8 mouse cellular contexts compared by ENCODE assay signal in the genomic region with DNA sequence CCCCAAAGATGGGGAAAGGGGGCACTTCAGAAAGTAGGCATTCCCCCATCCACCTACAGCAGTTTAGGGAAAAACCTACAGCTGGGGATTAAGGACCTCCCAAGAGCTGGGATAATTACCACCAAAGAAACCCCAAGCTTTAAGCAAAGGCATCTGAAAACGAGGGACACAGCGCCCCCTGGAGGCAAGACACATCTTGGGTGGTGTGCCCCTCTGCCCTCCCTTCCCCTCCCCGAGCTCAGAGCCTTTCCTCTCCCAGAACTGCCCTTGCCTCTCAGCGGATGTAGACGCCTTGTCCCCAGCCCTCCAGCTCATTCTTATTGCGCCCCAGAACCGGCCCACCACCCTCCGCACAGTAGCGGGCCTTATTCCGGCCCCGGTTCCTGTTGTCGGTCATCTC. TPM values are rescaled to one million over a fixed set of nuclear protein-coding genes. Genes with fewer than 3 reads are reported as not detected.
DNase-seq lines count a peak whose midpoint lies in the region; ATAC-seq and TF ChIP-seq lines count a peak whose summit lies in the region.

No protein-coding gene starts in this region.

- WGBS in cerebellum, adult 2 months: 30% methylated on average over 12 of the region's 12 CpGs
- 12% methylated on average over 12 of the region's 12 CpGs for WGBS in forebrain, postnatal 0 days
- WGBS in intestine, embryonic 16.5 days: 18% methylated on average over 12 of the region's 12 CpGs
- 11% methylated on average over 12 of the region's 12 CpGs for WGBS in liver, postnatal 0 days (ENCODE audit: insufficient replicate concordance)
- 21% methylated on average over 12 of the region's 12 CpGs for WGBS in olfactory bulb, adult 2 months

- TF ChIP-seq EP300 in liver, postnatal 0 days (IDR thresholded peaks at IDR 0.05; ENCODE audit: low read depth): no peak

- DNase-seq in right cerebral cortex, adult 2 months (ENCODE audit: low spot score in 2 of 2): peak; percentile 75
- no peak for DNase-seq in right cerebral cortex, postnatal 36 days (ENCODE audit: low spot score in 2 of 2)
- DNase-seq in cerebellum, adult 2 months: peak; percentile 61 to 77
- peak; percentile 80 for DNase-seq in forebrain, postnatal 0 days
- peak; percentile 89 for DNase-seq in liver, postnatal 0 days
- peak; percentile 94 to 95 for DNase-seq in thymus, postnatal 36 days

- H3K36me3 ChIP-seq in forebrain, postnatal 0 days (ENCODE audit: insufficient read depth): peaks cover 49% of the 10 kb centered on the region
- peaks cover 2% of the 10 kb centered on the region; the same call in 1 of the 2 replicates for H3K36me3 ChIP-seq in intestine, embryonic 16.5 days (ENCODE audit: control insufficient read depth, insufficient read depth, low read length)
- H3K36me3 ChIP-seq in liver, postnatal 0 days (replicated peaks; ENCODE audit: insufficient read depth, low read length): no peaks in the 10 kb centered on the region

- H3K27me3 ChIP-seq in cerebellum, adult 2 months (ENCODE audit: control insufficient read depth, insufficient read depth, low read length): no peaks in the 10 kb centered on the region
- H3K27me3 ChIP-seq in forebrain, postnatal 0 days (ENCODE audit: insufficient read depth, low read length): no peaks in the 10 kb centered on the region
- H3K27me3 ChIP-seq in intestine, embryonic 16.5 days (replicated peaks; ENCODE audit: control insufficient read depth, insufficient read depth, low read length): peaks cover 12% of the 10 kb centered on the region; the same call in 1 of the 2 replicates
- H3K27me3 ChIP-seq in liver, postnatal 0 days (ENCODE audit: insufficient read depth, low read length): 0 out of 2 replicates have a peak, but pooled peaks cover 8% of the 10 kb centered on the region

- peaks cover 6% of the 10 kb centered on the region for H3K4me1 ChIP-seq in cerebellum, adult 2 months (ENCODE audit: control insufficient read depth, insufficient read depth, low read length)
- H3K4me1 ChIP-seq in forebrain, postnatal 0 days (ENCODE audit: insufficient read depth): no peaks in the 10 kb centered on the region
- peaks cover 7% of the 10 kb centered on the region for H3K4me1 ChIP-seq in intestine, embryonic 16.5 days (ENCODE audit: control insufficient read depth, insufficient read depth, low read length)
- peaks cover 21% of the 10 kb centered on the region for H3K4me1 ChIP-seq in liver, postnatal 0 days (ENCODE audit: insufficient read depth)
- peaks cover 63% of the 10 kb centered on the region for H3K4me1 ChIP-seq in olfactory bulb, adult 2 months (ENCODE audit: control insufficient read depth, insufficient read depth, low read length)

- ATAC-seq in forebrain, postnatal 0 days: peak; percentile 69
- no peak for ATAC-seq in intestine, embryonic 16.5 days
- no peak for ATAC-seq in liver, postnatal 0 days

- no peak for TF ChIP-seq POLR2A in cerebellum, adult 2 months (IDR thresholded peaks at IDR 0.05; ENCODE audit: borderline replicate concordance, insufficient read depth, low read length)
- TF ChIP-seq POLR2A in olfactory bulb, adult 2 months (IDR thresholded peaks at IDR 0.05; ENCODE audit: insufficient read depth, low read depth, low read length): no peak

- no peak overlapping the region for H3K4me3 ChIP-seq in cerebellum, adult 2 months (replicated peaks; ENCODE audit: insufficient read depth, low read depth, low read length)
- no peak overlapping the region for H3K4me3 ChIP-seq in forebrain, postnatal 0 days (ENCODE audit: low read depth, low read length)
- peak overlapping the region; percentile 31 for H3K4me3 ChIP-seq in intestine, embryonic 16.5 days (ENCODE audit: low read length)
- H3K4me3 ChIP-seq in liver, postnatal 0 days (ENCODE audit: low read depth, low read length): peak overlapping the region; percentile 37
- H3K4me3 ChIP-seq in olfactory bulb, adult 2 months (ENCODE audit: insufficient read depth, low read depth, low read length): no peak overlapping the region

- no peak overlapping the region for H3K9ac ChIP-seq in forebrain, postnatal 0 days
- H3K9ac ChIP-seq in intestine, embryonic 16.5 days (ENCODE audit: low read depth, low read length): no peak overlapping the region
- H3K9ac ChIP-seq in liver, postnatal 0 days (replicated peaks): 0 out of 2 replicates have a peak overlapping the region, but pooled peaks have one; percentile 46

- H3K4me2 ChIP-seq in forebrain, postnatal 0 days (ENCODE audit: low read depth): 0 out of 2 replicates have a peak overlapping the region, but pooled peaks have one; percentile 1
- peak overlapping the region; percentile 48 for H3K4me2 ChIP-seq in intestine, embryonic 16.5 days (ENCODE audit: low read depth, low read length)
- peak overlapping the region; percentile 64 for H3K4me2 ChIP-seq in liver, postnatal 0 days (ENCODE audit: low read depth, low read length)

- TF ChIP-seq CTCF in cerebellum, adult 2 months (IDR thresholded peaks at IDR 0.05; ENCODE audit: borderline replicate concordance, insufficient read depth, low read depth, low read length): peak; percentile 86
- peak; percentile 84 for TF ChIP-seq CTCF in forebrain, postnatal 0 days (IDR thresholded peaks at IDR 0.05; ENCODE audit: low read depth)
- peak; percentile 89 for TF ChIP-seq CTCF in liver, postnatal 0 days (IDR thresholded peaks at IDR 0.05; ENCODE audit: low read depth)
- peak; percentile 88 for TF ChIP-seq CTCF in olfactory bulb, adult 2 months (IDR thresholded peaks at IDR 0.05; ENCODE audit: insufficient read depth, low read depth, low read length)

- H3K9me3 ChIP-seq in forebrain, postnatal 0 days (ENCODE audit: low read length): no peaks in the 10 kb centered on the region
- no peaks in the 10 kb centered on the region for H3K9me3 ChIP-seq in intestine, embryonic 16.5 days (ENCODE audit: control insufficient read depth, low read length)
- no peaks in the 10 kb centered on the region for H3K9me3 ChIP-seq in liver, postnatal 0 days (ENCODE audit: low read length)

- H3K27ac ChIP-seq in cerebellum, adult 2 months (ENCODE audit: insufficient read depth, low read length): no peak overlapping the region
- no peak overlapping the region for H3K27ac ChIP-seq in forebrain, postnatal 0 days (ENCODE audit: low read depth, low read length)
- H3K27ac ChIP-seq in intestine, embryonic 16.5 days (ENCODE audit: low read length): no peak overlapping the region
- peak overlapping the region; percentile 71; the same call in 1 of the 2 replicates for H3K27ac ChIP-seq in liver, postnatal 0 days (ENCODE audit: low read depth)
- peak overlapping the region; percentile 67; the same call in 1 of the 2 replicates for H3K27ac ChIP-seq in olfactory bulb, adult 2 months (ENCODE audit: insufficient read depth, low read depth, low read length)

RNA-seq across cellular contexts. Expression of a gene that starts 6.6 kb away (rescaled TPM):
- 2.0 and 2.2 TPM in 2 replicates for polyA plus RNA-seq in cerebellum, adult 2 months (2012; rRNA removed)
- 3.7 and 5.2 TPM in 2 replicates for total RNA-seq in forebrain, postnatal 0 days (2014; rRNA removed)
- polyA plus RNA-seq in forebrain, postnatal 0 days (2015; fragmentation: Nextera tagmentation; extraction: Ambion mirVana): 3.0 and 4.2 TPM in 2 replicates
- polyA plus RNA-seq in intestine, embryonic 16.5 days (2015; fragmentation: Nextera tagmentation; extraction: Ambion mirVana): 9.0 and 9.9 TPM in 2 replicates
- polyA plus RNA-seq in liver, postnatal 0 days (2015; fragmentation: Nextera tagmentation; extraction: Ambion mirVana): 9.9 and 10.0 TPM in 2 replicates
- polyA plus RNA-seq in olfactory bulb, adult 2 months (2012; ENCODE audit: insufficient read depth, insufficient read length, low replicate concordance, missing spikeins): 395 TPM in 1 of 2 replicates, not detected in the other

RNA-seq across cellular contexts. Expression of a gene that starts 16.4 kb away (rescaled TPM):
- 46.2 and 51.5 TPM in 2 replicates for polyA plus RNA-seq in cerebellum, adult 2 months (2012; rRNA removed)
- 0.54 and 1.5 TPM in 2 replicates for total RNA-seq in forebrain, postnatal 0 days (2014; rRNA removed)
- 1.6 and 3.5 TPM in 2 replicates for polyA plus RNA-seq in forebrain, postnatal 0 days (2015; fragmentation: Nextera tagmentation; extraction: Ambion mirVana)
- 0.34 and 0.65 TPM in 2 replicates for polyA plus RNA-seq in intestine, embryonic 16.5 days (2015; fragmentation: Nextera tagmentation; extraction: Ambion mirVana)
- polyA plus RNA-seq in liver, postnatal 0 days (2015; fragmentation: Nextera tagmentation; extraction: Ambion mirVana): 0.75 TPM in 2 replicates
- polyA plus RNA-seq in olfactory bulb, adult 2 months (2012; ENCODE audit: insufficient read depth, insufficient read length, low replicate concordance, missing spikeins): not detected in 2 replicates

RNA-seq across cellular contexts. Expression of a gene that starts 20.2 kb away (rescaled TPM):
- polyA plus RNA-seq in cerebellum, adult 2 months (2012; rRNA removed): 34.6 and 37.5 TPM in 2 replicates
- total RNA-seq in forebrain, postnatal 0 days (2014; rRNA removed): 64.1 and 76.4 TPM in 2 replicates
- 49.4 and 57.2 TPM in 2 replicates for polyA plus RNA-seq in forebrain, postnatal 0 days (2015; fragmentation: Nextera tagmentation; extraction: Ambion mirVana)
- 5.1 TPM in 2 replicates for polyA plus RNA-seq in intestine, embryonic 16.5 days (2015; fragmentation: Nextera tagmentation; extraction: Ambion mirVana)
- polyA plus RNA-seq in liver, postnatal 0 days (2015; fragmentation: Nextera tagmentation; extraction: Ambion mirVana): 0.23 and 0.77 TPM in 2 replicates
- not detected in 2 replicates for polyA plus RNA-seq in olfactory bulb, adult 2 months (2012; ENCODE audit: insufficient read depth, insufficient read length, low replicate concordance, missing spikeins)

RNA-seq across cellular contexts. Expression of a gene that starts 23.9 kb away (rescaled TPM):
- 746 and 786 TPM in 2 replicates for polyA plus RNA-seq in cerebellum, adult 2 months (2012; rRNA removed)
- total RNA-seq in forebrain, postnatal 0 days (2014; rRNA removed): 793 and 1,371 TPM in 2 replicates
- 687 and 897 TPM in 2 replicates for polyA plus RNA-seq in forebrain, postnatal 0 days (2015; fragmentation: Nextera tagmentation; extraction: Ambion mirVana)
- polyA plus RNA-seq in intestine, embryonic 16.5 days (2015; fragmentation: Nextera tagmentation; extraction: Ambion mirVana): 990 and 1,058 TPM in 2 replicates
- polyA plus RNA-seq in liver, postnatal 0 days (2015; fragmentation: Nextera tagmentation; extraction: Ambion mirVana): 568 TPM in 2 replicates
- polyA plus RNA-seq in olfactory bulb, adult 2 months (2012; ENCODE audit: insufficient read depth, insufficient read length, low replicate concordance, missing spikeins): not detected in 2 replicates

RNA-seq across cellular contexts. Expression of a gene that starts 50.6 kb away (rescaled TPM):
- 31.0 and 37.7 TPM in 2 replicates for polyA plus RNA-seq in cerebellum, adult 2 months (2012; rRNA removed)
- total RNA-seq in forebrain, postnatal 0 days (2014; rRNA removed): 2.8 and 3.8 TPM in 2 replicates
- polyA plus RNA-seq in forebrain, postnatal 0 days (2015; fragmentation: Nextera tagmentation; extraction: Ambion mirVana): 2.0 and 2.1 TPM in 2 replicates
- polyA plus RNA-seq in intestine, embryonic 16.5 days (2015; fragmentation: Nextera tagmentation; extraction: Ambion mirVana): 0.29 TPM in 2 replicates
- 0.07 and 0.13 TPM in 2 replicates for polyA plus RNA-seq in liver, postnatal 0 days (2015; fragmentation: Nextera tagmentation; extraction: Ambion mirVana)
- polyA plus RNA-seq in olfactory bulb, adult 2 months (2012; ENCODE audit: insufficient read depth, insufficient read length, low replicate concordance, missing spikeins): not detected in 2 replicates

Comparison
In these comparisons a context has a peak if more than half of its experiments do, and no peak if none do; other contexts are left out.
1. DNase-seq: peak in right cerebral cortex, adult 2 months (2 of 2), cerebellum, adult 2 months (2 of 2), forebrain, postnatal 0 days (single experiment), liver, postnatal 0 days (single experiment) and thymus, postnatal 36 days (2 of 2); none in right cerebral cortex, postnatal 36 days (0 of 2).
2. H3K27ac ChIP-seq: peak in liver, postnatal 0 days (single experiment) and olfactory bulb, adult 2 months (single experiment); none in cerebellum, adult 2 months (single experiment), forebrain, postnatal 0 days (single experiment) and intestine, embryonic 16.5 days (single experiment).
3. H3K4me3 ChIP-seq: peak in intestine, embryonic 16.5 days (single experiment) and liver, postnatal 0 days (single experiment); none in cerebellum, adult 2 months (single experiment), forebrain, postnatal 0 days (single experiment) and olfactory bulb, adult 2 months (single experiment).
4. H3K4me2 ChIP-seq: peak in every context shown above with its lines; median percentile 64 in liver, postnatal 0 days; 48 in intestine, embryonic 16.5 days; 1 in forebrain, postnatal 0 days.
5. Peak in every context shown above with its lines, with median percentiles within 50 percentile points of each other: CTCF ChIP-seq.